Mouse (Mus musculus) spleen, adult 12 weeks (tissue): ENCODE results near the gene Ctdnep1.
A peak's percentile ranks its signal among the peaks of the same experiment; 100 is the strongest.

Experiments
- DNase-seq: peaks from one replicate; pipeline ENCODE4 v3.0.0; 2022; ENCODE audit warnings: low spot score

Gene Ctdnep1

DNA sequence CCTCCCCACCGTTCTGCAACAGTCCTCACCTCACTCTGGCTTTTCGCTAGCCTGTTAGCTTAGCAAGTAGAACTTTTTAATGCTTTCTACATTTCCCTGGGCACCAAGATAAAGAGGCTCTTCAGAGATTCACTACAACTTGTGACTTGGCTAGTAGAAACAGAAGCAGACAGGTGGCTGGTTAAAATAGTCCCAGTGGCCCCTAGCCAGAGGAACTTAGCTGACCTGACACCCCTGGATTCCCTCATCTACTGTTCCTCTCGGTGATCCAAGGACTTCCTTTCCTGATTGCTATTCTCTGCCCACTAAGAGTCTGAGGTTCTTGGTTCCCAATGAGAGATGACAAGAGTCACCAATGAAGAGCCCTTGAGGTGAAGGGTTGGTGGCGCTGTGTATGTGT is 2.4 kb downstream of the Ctdnep1 start:
- no peak for DNase-seq

DNA sequence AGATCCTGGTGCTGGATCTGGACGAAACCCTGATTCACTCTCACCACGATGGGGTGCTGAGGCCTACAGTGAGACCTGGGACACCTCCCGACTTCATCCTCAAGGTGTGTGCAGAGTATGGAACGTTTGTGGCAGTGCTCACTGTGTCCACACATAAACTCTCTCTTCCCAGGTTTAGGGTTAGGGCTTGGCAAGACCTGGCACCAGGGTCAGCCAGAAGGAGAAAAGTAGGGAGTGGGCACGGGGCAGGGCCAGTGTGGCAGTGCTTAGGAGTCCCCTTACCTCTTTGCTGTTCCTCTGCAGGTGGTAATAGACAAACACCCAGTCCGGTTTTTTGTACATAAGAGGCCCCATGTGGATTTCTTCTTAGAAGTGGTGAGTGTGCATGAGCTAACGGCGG is 3.5 kb downstream of the Ctdnep1 start:
- DNase-seq = no peak

DNA sequence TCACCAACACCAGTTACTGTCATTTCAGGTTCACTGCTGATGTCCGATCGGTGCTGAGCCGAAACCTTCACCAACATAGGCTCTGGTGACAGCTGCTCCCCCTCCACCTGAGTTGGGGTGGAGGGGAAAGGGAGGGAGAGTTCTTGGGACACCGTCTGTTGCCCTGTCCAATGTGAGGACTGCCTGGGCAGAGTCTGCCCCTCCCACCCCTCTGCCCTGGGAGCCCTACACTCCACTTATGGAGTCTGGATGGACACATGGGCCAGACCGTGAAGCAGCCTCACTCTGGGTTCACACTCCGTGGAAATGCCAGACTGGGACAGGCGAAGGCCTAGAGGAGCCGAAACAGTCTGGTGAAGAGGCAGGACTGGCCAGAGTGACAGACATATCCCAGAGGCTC is 9.0 kb downstream of the Ctdnep1 start:
- no peak for DNase-seq

DNA sequence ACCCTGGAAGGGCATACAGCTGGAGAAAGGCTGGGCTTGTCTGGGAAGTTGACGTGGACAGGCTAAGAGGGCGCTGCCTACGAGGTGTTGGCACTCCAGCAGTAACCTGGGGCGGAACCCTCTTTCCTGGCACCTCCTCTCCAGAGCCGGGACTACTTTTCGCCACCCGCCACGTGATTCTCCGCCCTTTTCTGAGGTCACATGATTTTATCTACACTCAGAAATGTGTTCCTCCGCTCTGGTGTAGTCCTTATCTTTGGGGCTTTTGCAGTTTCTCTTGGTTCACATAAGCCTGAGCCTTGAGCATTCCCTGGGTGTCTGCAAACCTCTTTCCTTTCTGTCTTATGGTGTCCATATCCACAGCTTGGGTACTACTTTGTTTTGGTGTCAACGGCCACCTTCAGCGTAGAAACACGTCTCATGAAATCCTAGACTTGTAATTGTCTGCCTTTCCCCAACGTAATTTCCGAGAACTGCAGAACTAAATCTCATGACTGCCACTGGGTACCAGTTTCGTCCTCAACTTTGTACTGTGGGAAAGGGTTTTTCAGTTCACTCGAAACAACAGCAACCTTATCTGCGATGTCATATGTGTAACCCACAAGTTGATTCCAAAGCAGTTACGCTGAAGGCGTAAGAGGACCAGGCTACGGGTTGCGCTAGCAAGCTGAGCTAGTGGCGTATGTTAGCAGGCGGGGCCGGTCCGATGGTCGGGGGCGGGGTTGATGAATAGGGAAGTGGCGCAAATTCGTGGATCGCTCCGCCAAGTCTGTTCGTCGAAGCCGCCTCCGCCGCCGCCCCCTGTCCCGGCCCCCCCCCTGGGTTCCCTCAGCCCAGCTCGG is 10.1 kb downstream of the Ctdnep1 start, which contains the start of gene Gabarap:
Gene Gabarap, plus strand, starts transcription at position 294 of the 842 bp plus-strand sequence.
- DNase-seq = peak; percentile 92

DNA sequence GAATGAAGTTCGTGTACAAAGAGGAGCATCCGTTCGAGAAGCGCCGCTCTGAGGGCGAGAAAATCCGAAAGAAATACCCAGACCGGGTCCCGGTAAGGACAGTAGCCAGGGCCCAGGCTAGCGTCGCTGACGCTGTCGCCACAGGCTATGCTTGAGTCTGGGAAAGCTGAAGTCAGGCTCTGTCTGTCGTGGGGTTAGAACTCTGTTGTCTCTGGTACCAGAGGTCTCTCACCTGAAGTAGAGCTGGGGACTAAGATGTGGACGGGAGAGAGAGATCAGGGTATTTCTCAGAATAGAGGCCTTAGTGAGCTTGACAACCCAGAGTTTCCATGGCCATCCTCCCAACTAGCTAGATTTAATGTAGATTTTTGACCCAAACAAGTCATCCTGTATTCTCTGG is 10.8 kb downstream of the Ctdnep1 start:
- DNase-seq = no peak

DNA sequence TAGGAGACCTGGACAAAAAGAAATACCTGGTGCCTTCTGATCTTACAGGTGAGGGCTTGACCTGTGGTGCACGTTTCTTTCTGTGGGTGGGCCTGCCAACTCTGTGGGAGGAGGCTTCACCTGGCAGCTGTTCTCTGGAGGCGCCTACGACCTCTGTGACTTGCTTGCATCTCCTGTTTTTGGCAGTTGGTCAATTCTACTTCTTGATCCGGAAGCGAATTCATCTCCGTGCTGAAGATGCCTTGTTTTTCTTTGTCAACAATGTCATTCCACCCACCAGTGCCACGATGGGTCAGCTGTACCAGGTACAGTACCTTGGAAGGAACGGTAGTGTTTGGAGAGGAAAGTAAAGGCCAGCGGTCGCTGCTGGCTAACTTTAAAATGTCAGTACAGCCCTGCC is 11.4 kb downstream of the Ctdnep1 start:
- no peak for DNase-seq

DNA sequence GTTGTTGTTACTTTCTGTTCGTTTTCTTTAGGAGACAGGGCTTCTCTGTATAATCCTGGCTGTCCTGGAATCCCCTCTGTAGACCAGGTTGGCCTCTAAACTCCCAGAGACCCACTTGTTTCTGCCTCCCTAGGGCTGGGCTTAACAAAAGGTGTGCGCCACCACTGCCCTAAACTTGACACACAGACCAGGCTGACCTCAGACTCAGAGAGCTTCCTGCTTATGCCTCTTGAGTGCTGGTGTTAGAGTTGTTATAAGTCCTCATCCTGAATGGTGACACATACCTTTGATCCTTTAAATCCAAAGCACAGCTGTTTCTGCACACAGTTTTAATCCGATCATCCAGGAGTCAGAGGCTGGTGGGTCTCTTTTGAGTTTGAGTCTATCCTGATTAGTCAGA is 12.0 kb downstream of the Ctdnep1 start:
- no peak for DNase-seq

DNA sequence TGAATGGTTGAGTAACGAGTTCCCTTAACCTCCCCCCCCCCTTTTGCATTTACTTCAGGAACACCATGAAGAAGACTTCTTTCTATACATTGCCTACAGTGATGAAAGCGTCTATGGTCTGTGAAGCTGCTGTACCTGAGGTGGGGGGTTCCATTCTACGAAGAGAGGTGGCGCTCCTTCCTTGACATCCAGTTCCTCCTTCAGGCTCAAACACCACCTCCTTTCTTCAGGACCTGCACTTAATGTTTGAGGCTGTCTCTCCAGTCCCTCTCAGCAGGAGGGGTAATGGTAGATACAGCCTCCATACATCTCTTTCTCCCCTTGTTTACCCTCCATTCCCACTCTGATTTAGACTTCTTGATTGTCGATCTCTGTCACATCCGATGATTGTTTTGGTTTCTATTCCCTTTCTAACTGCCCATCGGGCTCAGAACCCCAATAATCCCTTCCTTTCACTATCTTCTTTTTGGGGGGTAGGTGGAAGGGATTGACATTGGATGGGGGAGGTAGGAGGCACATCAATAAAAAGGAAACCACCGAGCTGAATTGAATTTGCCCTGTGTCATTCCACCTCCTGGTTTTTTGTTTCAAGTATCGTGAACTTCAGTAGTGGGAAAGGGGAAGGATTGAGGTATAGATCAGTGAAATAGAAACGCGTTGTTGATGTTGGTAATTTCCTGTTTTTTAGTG is 13.6 kb downstream of the Ctdnep1 start:
- no peak for DNase-seq

DNA sequence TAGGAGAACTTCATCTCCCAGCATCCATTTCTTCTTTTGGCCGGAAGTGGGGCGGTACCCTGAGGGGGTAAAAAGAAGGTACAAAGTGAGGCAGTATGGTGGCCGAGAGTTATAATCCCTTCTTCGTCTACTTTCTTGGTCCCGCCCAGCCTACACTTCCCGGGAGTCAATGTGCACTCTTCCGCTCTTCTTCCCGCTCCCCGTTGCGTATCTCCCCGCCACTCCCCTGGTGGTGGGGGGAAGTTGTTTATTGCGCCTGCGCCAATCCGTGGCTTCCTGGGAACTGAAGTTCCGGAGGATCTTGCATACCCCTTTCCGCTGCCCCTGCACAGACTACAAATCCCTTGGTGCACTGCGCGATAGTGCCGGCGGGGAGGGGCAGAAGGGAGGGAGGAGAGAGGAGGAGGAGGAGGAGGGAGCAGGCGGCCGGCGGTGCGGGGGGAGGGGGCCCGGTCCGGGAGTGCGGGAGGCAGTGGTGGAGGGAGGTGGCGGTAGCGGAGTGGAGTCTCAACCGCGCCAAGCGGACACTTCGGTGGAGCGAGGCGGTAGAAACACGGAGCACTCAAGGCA is 14.5 kb downstream of the Ctdnep1 start, which contains the start of gene Phf23:
Gene Phf23, plus strand, starts transcription at position 387 of the 570 bp plus-strand sequence.
- DNase-seq = peak; percentile 94

DNA sequence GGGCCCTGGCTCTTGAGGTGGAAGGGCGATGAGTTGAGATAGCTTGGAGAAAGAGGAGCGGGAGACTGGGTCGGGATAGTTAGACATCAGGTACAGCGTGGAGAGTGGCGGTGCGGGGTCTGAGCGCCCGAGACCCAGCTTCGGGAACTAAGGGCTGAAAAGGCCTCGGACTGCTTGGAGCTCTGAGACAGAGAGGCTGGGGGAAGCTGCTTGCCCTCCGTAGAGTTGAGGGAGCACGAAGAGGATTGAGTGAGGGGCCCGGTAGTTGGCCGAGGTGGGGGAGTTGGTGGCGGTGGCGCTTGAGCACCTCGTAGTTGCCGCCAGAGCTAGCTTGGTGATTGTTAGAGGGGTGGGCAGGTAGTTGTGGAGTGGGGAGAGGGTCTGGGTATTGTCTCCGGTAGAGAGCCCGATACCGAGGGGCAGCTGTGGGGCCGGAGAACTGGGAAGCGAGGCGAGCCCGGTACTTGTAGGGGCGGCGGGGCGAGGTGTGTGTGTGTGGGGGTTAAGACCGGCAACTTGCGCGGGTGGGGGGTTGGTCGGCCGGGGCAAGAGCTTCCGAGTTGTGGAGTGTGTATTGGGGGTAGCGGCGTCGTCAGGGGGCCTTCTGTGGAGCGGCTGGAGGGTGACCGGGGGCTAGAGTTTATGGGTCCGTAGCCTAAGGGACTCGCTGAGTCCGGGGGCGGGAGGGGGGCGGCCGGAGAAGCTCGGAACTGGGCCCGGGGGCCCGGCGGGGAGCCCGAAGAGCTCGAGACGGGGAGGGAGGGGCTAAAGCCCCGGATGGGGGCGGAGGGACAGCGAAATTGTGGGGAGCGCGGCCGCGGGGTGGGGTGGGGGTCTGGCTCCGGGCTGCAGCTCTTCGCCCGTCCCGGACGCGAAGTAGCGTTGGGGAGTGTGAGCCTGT is 15.5 kb downstream of the Ctdnep1 start:
- peak; percentile 36 for DNase-seq

DNA sequence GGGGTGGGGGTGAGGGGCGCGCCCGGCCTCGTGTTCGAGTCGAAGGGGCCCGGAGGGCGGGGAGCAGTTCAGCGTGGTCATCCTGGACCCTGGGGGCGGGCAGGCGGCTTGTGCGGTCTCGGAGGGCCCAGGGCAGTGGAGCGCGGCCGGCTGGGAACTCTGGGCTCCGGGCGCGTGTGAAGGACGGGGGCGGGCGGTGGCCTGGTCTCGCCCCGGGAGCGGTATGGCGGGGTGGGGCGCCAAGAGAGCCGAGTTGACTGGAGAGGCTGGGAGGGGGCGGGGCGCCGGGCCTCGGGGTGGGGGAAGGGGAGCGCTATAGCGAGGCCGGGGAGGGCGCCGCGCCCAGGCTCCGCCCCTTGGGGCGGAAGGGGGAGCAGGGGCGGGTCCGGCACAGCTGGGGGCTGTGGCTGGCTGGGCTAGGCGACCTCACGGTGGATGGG is 16.1 kb downstream of the Ctdnep1 start:
- DNase-seq = peak; percentile 79

DNA sequence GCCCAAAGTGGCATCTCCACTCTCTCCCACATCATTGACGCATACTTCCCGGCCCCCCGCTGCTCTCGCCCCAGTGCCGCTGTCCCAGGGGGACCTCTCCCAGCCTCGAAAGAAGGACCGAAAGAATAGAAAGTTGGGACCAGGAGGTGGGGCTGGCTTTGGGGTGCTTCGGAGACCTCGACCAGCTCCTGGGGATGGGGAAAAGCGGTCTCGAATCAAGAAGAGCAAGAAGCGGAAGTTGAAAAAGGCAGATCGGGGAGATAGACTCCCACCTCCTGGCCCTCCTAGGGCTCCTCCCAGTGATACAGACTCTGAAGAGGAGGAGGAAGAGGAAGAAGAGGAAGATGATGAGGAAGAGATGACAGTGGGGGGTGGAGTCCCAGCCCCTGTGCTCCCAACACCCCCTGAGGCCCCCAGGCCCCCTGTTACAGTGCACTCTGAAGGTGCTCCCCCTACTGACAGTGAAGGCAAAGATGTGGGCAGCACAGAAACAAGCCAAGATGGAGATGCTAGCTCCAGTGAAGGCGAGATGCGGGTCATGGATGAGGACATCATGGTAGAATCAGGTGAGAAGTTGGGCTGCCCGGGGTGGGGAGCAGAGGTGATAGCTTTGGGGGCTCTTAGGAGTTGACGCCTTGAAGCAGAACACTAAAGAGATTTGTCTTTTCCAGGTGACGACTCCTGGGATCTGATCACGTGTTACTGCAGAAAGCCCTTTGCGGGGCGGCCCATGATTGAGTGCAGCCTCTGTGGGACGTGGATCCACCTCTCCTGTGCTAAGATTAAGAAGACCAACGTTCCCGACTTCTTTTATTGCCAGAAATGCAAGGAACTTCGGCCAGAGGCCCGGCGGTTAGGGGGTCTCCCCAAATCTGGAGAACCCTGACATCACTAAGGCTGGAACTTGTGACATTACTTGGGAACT is 17.9 kb downstream of the Ctdnep1 start:
- DNase-seq = no peak

DNA sequence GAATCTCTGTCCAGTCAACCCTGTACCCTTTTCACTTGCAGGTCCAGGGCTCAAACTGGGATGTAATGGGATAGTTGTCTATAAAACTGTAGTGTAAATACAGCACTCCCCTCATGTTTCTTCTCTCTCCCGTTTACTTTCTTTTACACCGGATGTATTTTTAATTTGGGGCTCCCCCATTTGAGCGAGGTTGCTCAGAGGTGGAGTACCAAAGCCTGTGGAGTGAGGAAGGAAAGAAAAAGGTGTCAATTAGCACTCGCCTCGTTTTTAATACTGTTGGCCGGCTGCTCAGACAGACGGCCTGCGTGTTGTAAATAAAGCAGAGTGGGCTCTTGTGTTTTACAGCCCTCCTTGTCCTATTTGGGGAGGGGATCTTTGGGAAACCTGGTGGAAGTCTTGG is 18.7 kb downstream of the Ctdnep1 start:
- no peak for DNase-seq

DNA sequence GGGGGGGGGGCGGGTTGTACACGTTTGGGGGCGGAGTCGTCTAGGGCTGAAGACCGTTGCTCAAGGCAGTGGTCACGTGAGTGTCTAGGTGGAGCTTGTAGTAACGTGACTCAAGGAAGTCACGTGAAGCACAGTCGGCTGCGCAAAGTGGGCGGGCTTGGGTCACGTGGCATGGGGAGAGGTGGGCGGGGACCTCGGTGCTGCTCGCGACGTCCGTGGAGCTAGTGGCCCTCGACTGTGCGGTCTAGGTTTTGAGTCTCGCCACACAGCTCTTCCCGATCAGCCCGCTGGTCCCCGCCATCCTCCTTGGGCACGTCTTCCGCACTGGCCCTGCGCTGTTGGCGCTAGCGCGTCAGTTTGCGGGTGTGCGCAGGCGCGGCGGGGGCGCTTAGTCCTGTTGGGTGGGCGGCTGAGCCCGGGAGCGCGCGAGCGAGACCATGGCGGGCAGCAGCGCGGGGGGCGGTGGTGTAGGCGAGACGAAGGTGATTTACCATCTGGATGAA is 19.5 kb downstream of the Ctdnep1 start, which contains the start of gene Dvl2:
Gene Dvl2, plus strand, starts transcription at position 200 of the 503 bp plus-strand sequence.
- peak; percentile 73 for DNase-seq

DNA sequence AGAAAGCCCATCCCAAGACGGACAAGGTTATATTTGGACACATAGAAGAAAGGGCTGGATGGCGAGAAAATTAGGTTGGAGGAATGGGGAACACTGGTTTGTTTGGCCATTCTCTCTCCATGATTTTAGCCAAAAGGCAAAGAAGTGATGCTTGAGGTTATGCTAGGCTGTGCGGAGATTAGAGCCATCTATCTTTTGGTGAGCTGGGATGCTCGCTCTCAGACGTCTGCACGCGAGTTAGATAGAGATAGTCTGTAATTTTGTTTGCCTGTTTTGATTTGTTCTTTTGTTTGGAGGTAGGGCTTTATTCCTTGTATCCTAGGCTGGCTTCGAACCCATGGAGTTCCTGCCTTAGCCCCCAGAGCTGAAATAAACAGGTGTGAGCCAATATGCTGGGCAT is 20.2 kb downstream of the Ctdnep1 start:
- DNase-seq = no peak

DNA sequence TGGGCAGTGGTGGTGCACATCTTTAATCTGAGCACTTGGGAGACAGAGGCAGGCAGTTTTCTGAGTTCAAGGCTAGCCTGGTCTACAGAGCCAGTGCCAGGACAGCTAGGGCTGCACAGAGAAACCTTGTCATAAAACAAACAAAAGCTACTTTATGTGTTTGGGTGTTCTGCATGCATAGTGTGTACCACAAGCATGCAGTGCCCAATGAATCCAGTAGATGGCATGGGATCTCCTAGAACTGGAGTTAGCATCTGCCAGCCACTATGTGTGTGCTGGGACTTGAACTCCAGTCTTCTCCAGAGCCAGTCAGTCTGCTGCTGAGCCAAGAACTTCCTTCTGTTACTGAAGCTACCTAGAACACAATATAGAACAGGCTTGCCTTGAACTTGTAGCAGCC is 20.9 kb downstream of the Ctdnep1 start:
- no peak for DNase-seq

DNA sequence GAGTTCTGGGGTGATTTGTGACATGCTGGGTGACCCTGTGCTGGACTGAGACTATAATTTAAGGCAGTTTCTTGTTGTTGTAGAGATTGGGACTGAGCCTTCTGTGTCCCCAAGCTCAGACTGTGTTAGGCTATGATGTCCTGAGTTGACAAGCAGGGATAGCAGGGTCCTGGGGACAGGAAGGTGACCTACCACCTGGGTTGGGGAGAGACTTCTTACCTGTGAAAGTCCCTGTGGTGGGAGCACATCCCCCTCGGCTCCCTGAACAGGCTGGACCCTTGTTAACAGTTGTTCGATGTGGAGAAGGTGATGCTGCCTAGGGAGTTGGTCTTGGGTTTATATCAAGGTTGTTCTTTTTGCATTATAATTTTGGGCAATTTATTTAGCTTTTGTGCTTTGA is 21.5 kb downstream of the Ctdnep1 start:
- DNase-seq = no peak

DNA sequence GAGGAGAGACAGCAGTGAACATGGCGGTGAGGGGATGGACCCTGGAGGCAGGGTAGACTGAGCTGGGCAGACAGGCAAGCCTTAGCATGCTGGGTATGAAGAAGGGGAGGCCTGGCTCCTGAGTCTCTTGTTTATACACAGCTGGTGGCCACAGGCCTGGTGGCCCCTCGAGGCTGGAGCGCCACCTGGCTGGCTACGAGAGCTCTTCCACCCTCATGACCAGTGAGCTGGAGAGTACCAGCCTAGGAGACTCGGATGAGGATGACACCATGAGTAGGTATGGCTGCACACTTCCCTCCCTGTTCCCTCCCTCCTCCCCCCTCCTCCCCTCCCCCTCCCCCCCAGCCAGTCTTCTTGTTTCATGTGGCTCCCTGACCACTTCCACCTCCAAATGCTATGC is 24.6 kb downstream of the Ctdnep1 start:
- DNase-seq = no peak

DNA sequence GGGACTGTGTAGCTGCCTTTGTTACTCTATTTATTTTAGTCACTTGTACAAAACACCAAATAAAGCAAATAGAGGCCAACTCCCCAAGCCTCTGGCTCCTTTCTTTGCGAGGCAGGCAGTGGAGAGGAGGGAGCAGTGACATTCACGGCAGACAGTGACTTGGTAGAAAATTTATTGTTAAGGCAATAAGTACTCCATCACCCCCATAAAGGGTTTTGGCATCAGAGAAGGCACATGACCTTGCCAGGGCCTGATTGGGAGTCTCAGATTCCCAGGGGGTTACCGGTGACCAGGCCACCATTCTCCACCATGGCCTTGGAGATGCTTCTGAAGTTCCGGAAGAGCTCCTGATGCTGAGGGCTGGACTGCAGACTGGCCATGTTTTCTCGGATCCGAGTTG is 29.1 kb downstream of the Ctdnep1 start:
- DNase-seq = no peak

DNA sequence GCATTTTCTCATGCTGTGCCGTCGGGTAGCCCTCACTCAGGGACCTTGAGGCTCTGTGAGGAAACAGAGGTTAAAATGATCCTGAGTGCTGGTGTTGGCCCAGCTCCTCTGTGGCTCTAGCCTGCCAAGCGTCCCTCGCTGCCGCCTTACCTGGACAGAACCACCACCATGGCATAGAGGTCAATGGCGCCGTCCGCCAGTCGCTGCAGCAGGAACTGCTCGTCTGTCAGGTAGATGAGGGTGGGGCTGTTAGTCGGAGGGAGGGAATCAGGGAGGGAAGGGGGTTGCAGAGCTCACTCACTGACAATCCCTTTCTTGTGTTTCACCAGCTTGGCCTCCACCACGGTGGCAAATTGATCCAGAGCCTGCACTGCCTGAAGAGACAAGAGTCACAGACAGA is 29.6 kb downstream of the Ctdnep1 start:
- DNase-seq = no peak

DNA sequence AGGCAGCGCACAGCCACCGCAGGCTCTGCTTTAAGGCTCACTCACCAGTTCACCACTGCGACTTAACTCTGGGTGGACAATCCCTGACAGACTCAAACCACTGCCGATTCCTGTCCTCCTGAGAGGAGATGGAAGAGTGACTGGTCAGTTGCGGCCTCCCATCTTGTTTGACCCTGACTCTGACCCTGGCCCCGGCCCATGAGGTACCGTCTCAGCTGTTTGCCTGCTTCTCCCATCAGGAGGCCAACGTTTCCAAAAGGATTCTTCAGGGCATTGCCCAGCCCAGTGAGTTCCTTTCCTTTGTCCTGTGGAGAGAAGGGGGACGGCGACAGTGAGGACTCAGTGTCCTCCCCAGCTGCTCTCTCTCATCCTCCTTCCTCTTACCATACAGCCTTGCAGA is 30.0 kb downstream of the Ctdnep1 start:
- no peak for DNase-seq
